Mouse (Mus musculus) cerebellum, adult 2 months (tissue): Measurements from ENCODE around the gene Rab31.

Experiments
- CTCF ChIP-seq: fragments of 200-500 bp; IDR thresholded peaks from 2 replicates; pipeline ENCODE4 v1.5.1; 2011; ENCODE audit warnings: low read depth, mild to moderate bottlenecking, control low read depth, low read length, moderate library complexity, borderline replicate concordance; ENCODE audit not compliant: insufficient read depth
- POLR2A ChIP-seq: fragments of 200-500 bp; IDR thresholded peaks from 2 replicates; pipeline ENCODE4 v1.6.1; 2011; ENCODE audit warnings: low read length, control low read depth, borderline replicate concordance; ENCODE audit not compliant: insufficient read depth

DNA sequence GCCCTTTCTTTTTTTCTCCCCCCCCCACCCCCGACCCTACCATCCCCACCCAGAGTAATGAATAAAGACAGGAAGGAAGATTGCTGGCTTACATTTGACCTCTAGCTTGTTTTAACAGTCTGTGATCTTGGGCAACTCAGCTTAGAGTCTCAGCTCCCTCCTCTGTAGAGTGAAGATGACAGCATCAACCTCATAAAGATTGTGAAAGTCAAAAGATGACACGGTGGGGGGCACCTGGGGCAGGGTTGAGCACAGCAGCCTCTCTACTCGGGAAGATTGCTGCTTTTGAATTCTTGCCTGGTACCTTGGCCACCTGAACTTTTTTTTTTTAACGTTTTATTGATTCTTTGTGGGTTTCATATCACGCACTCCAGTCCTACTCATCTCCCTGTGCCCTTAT, 124.6 kb downstream of the Rab31 start:
- TF ChIP-seq CTCF: no peak
- no peak for TF ChIP-seq POLR2A
